Mouse (Mus musculus): Measurements from ENCODE around the gene Srsf10.

Gene Srsf10

DNA sequence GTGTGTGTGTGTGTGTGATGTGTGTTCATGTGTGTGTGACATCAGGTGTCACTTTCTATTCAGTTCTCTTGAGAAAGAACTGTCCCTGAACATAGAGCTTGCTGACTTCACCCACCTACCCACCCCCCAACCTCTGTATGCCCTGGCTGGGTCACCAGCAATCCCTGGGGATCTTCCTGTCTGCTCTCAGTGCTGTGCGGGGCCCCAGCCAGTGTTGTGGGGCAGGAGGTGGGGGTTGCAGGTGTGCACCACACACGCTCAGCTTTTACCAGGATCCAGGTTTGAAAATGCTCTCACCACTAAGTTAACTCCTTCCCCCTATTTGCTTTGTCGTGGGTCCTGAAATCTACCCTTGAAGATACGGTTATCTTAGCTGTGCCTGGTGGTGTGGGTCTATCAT, 30.6 kb downstream of the Srsf10 start:
- DNase-seq: no peak

DNA sequence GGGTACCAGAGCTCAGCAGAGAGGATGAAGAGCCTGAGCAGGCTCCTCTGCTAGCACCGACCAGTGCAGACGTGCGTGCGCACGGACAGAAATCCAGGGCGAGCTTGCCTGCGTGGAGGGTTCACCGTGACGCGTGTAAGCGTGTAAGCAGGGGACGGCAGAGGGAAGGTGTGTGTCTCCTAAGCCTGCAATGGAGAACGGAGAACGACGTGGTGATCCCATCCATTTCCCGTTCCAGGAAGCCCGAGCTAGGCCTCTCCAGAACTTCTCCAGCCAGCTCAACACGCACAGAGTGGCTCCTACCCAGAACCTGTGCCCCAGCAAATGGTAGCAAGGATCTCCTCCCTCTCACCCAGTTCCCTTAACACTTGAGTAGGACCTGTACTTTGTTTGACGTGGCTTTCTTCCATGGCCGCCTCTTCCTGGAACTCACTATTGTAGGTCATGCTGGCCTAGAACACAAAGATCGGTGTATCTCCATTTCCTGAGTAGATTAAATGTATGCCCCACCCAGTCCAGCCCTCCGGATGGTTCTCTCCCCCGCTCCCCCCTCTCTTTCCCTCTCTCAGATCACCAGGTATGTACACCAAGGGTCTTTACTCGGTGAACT, 33.0 kb downstream of the Srsf10 start:
- no peak for DNase-seq

DNA sequence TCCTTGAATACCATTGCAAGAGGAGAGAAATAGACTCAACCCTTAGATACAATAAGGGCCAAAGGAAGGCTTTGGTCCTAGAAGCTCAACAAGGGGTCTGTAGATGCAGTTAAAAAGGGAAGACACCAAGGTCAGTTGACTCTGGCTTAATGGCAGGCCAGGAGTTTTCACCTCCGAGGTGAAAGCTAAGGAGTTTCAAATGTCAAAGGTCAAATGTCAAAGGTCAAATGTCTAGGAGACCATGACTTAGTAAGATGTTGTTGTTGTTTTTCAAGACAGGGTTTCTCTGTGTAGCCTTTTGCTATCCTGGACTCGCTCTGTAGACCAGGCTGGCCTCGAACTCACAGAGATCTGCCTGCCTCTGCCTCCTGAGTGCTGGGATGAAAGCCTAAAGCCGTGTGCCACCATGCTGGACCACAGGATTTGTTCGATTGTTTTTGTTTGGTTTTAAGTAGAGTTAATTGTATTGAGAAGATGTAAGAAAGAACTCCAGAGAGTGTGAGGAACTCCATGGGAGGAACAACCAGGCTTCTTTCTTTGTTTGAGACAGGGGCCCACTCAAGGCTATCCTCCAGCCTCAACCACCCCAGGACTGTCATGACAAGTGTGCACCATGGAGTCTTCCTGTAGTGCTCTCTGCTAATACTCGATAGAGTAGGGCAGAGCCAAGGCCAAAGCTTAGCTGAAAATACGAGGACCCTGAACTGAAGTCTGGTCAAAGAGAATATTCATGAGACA, 33.8 kb downstream of the Srsf10 start:
- DNase-seq: no peak

DNA sequence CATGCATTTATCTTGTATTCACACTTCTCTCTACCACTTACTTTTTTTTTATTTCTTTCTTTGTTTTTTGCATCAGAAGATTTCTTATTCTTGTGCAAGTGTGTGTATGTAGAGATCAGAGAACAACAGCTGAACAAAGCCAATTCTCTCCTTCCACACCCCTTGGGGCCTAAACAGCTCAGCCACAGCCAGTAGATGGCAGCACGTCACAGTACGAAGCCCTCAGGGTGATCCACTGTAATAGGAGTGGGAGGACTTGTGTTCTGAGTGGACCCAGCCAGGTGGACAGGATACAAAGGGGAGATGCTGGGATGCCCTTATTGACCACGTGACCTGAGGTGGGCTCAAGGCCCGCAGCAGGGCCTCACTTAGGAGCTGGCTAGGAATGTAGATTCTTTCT, 34.3 kb downstream of the Srsf10 start:
- peak; percentile 84 for DNase-seq

DNA sequence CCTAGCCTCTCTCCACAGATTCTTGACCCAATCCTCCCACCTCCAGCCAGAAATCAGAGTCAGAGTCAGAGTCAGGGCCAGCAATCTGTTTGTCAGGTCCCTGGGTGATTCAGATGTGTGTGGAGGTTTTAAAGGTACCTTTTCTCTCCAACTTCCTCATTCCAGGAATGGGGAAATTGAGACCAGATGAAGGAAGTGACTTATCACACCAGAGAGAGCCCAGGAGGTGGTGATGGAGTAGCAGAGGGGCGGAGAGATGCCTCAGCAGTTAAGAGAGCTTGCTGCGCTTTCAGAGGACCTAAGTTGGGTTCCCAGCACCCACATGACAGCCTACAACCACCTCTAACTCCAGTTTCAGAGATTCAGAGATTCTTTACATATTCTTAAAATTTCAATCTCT, 36.0 kb downstream of the Srsf10 start:
- no peak for DNase-seq

DNA sequence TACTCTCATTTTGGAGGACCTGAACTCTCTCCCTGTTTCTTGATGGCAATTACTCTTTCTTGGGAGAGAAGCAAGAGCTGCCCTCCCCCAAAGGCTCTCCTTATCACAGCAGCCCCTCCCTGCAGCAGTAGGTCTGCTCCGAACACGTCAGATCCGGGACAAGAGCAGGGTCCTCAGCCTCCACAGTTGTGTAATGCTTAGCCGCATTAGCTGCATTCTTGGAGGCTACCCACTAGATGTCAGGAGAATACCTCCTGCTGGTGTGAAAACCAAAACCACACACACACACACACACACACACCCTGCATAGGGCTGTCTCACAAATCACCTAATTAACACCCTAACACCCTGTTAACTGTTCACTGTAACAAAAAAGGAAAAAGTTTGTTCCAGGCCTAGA, 37.3 kb downstream of the Srsf10 start:
- no peak for DNase-seq

DNA sequence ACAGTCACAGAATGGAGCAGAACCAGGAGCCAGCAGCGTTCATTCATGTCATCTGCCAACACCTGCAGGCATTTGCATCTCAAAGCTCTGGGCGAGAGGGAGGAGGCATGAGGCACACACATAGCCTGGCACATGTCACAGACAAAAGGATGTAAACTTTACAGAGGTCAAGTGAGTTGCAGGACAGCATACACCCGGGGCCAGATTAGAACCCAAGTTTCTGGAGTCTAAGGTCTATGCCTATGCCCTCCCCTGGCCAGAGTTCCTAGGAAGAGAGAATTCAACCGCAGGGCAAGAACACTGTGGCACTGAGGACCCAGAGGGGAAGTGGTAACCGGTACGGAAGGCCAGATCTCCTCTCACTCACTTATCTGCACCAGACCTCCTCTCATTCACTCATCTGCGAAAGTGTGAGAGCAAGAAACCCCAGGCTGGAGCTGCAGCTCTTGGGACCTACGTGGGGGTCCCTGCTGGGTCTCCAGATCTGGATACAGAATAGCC, 39.6 kb downstream of the Srsf10 start, which contains the start of gene Cnr2:
Gene Cnr2, plus strand, starts transcription at position 324 of the 501 bp plus-strand sequence.
- DNase-seq: no peak

DNA sequence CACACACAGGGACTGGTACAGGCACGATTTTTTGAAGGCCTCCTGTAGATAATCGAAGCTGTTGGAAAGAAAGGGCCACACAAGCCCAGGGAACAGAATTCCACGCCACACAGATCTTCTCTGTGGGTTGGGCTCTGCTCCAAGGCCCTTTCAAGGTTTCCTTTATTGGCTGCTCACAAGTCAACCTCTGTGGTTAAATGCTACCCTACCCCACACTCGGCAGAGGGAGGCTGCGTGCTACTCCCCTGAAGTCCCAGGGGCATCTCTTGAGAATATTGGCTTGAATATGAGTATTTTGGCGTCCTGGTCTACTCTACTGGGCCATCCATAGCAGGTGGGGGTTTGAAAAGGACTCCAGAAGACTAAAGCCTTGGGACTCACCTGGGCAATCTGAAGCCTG, 40.6 kb downstream of the Srsf10 start:
- DNase-seq: no peak

DNA sequence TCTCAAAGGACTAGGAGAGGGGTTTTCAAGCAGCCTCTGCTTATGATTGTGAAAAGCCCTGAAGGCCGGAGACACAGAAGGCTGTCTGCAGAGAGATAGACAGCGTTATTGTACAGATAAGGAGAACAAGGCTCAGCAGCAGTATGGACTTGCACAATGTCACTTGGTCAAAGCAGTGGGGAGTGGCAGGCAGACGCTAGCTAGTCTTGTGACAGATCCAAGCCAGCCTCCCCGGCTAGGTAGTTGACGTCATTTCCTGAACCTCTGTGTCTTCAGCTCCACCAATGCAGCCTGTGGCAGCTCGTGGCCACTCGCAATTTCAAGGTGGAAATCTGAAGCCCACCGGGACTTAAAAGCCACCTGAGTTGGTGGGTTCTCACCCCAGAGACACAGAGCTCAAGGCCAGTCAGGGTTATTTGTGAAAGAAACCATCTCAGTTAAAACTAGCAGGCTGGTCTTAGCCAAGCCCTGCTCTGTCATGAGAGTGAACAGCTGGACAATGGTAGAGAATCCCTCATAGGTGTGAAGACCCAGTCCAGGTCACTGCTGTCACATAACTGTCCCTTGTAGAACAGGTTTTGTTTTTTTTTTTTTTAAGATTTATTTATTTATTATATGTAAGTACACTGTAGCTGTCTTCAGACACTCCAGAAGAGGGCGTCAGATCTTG, 43.0 kb downstream of the Srsf10 start:
- DNase-seq: no peak

DNA sequence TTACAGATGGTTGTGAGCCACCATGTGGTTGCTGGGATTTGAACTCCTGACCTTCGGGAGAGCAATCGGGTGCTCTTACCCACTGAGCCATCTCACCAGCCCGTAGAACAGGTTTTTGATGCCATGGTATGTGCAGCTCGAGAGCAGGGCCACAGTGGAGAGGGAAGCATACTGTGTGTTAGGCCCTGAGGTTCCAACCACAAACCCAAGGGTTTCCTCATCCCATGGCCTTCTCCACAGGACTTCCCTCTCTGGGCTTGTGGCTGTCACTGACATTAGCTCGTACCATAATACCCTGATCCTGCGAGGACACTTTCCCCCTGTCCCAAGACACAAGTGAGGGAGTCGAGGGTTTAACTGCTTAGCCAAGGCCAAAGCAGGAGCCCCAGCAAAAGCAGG, 43.5 kb downstream of the Srsf10 start:
- no peak for DNase-seq

DNA sequence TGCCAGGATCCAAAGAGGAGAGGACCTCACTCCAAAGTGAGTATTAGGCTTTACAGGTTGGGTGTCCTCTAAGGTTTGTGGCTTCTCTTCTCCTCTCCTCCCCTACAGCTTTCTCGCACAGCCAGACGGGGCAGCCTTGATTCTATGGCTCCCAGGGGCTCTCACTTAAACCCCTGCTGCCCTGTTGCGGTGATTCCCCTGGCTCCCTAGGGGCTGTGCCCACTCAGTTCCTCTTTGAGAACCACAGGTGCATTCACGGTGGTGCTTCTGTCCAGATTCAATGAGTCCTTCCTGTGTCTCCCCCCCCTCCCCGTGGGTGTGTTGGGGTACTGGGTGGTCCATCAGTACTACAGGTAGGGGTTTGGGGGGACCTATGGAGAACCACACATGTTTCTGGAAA, 44.5 kb downstream of the Srsf10 start:
- DNase-seq: no peak

DNA sequence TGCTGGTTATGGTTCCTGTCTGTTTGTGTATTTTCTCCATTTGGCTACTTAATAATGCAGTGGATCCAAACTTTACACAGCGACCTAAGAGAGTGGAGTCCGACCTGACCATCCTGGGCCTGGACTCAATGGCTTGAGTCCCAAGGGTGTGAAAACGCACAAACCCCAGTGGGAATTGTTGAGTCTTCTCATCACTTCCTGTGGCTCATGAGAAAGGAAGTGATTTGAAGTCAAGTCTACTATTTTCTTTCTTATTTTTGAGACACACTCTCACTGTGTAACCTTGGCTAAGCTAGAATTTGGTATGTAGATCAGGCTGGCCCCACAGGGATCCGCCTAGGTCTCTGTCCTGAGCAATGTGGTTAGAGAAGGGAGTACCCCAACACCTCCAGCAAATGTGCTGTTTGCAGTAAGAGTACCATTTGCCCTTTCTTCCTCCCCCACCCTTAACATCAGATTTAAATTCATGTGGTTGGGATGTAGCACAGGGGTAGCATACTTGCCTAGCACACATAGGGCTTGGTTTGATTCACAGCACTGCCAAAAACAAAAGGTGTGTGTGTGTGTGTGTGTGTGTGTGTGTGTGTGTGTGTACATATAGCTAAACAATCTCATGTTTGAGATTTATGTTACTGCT, 47.2 kb downstream of the Srsf10 start:
- DNase-seq: no peak

DNA sequence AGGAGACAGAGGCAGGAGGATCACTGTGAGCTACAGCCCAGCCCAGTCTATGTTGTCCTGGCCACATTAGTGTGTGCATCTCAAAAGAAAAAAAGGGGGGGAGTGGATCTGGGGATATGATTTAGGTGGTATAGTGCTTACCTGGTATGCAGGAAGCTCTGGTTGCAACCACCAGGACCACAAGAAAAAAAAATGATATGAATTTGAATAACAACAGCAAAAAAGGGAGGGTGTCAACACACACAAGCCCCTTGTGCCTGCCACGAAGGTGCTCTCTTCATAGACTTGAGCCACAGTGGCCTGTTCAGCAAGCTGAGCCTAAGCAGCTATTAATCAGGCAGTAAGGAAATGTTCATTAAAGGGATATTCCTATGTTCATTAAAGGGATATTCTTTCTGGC, 49.3 kb downstream of the Srsf10 start:
- DNase-seq: no peak

DNA sequence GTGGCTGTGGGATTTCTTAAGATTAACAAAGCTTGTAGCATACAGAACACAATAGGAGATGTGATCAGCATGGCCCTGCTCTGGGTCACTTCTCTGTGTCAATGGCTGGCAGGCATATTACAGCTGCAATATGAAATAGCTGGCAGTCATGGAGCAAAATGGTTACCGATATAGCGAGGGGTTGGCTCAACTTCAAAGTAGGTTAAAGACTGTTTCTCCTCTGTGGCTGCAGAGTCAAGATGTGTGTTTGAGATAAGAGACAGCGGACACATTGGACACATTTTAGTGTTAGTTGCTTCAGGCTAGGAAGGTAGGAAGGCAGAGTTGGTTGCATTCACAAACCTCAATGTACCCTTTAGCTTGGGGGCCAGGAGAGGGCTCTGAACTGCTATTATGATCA, 51.1 kb downstream of the Srsf10 start:
- no peak for DNase-seq

DNA sequence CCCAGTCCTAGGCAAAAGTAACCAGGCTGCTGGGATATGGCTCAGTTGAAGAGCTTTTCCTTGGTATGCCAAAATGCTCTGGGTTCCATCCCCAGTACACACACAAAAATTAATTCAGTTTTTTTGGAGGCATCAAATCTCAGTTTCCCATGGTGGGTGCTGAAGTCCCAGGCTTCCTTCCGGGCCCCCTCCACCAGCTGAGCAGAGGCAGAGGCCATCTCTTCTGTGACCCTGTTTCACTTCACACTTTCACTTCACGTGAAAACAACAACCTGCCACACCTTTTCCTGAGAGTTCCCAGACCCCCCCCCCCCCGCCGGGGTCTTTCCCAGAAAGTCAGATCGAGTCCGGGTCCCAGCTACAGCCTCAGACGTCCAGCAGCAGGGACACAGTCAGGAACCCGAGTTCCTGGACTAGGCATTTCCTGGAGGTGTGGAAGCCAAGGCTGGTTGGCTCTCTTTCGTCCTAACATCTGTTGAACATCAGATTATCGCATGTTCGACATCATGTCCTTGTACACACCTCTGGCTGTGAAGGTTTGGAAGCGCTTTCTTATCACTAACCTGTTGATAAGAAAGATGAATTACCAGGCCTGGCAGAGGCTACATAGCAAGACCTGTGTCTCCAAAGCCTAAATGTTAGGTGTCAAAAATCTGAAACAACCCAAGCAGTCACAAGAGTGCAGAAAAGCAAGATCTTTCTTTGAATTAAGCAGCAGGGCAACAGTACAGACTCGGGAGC, 53.9 kb downstream of the Srsf10 start:
- DNase-seq: no peak

DNA sequence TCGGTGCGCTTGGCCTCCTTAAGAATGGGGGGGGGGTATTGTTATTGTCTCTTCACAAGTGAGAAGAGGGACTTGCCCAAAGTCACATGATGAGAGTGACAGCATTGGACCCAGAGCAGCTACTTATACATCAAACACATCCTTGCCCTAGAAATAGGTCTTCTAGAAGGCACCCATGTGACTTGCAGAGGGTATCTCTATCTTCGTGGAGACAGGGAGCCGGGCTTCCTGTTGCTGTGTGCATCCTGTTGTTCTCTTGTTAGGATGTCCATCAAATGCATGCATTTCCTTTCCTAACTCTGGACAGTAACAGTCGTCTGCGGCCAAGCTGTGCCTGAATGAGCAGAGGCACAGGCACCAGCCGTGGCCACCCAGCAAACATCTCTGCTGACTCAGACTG, 56.0 kb downstream of the Srsf10 start:
- peak; percentile 57 for DNase-seq

DNA sequence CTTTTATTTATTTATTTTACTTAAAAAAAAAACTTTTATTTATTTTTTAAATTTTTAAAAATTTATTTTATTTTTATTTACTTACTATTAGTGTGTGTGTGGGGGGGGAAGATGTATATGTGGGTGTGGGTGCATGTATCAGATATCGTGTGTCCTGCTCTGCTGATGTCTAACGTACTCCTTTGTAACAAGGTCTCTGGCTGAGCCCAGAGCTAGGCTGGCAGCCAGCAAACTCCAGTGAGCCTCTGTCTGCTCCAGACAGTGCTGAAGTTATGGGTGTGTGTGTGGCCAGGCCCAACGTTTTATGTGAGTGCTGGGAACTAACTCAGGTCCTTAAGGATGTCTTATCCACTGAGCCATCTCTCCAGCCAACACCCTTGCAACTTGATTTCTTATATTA, 56.6 kb downstream of the Srsf10 start:
- no peak for DNase-seq

DNA sequence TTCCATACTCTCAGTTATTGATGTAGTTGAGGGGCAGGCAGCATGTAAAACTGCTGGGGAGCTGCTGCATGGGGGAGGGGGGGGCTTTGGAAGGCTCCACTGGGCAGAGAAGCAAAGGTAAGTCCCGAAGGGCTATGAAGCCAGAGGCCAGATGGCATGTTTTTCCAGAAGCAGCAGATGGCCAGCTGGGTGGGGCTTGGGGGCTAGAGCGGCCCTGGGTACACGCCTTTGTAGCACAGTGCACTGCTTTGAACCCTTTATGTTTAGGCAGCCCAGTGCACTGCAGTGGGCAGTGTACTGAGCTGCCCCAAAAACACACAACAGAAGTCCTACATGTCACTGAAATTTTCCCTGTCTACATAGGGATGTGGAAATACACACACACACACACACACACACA, 57.3 kb downstream of the Srsf10 start:
- no peak for DNase-seq

DNA sequence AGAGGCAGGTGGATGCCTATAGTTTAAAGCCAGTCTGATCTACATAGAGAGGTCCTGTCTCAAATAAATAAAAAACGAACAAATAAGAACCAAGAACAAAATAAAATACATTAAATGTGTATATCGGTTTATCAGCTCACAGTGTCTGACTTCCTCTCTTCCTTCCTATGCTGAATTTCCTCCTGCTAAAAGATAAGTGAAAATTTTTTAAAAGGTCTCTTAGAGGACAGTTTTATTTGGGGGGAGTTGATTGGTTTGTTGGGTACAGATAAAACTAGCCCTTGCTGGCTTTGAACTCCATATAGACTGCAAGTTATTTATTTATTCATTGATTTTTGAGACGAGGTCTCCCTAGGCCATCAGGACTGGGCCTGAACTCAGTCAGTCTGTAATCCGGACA, 57.9 kb downstream of the Srsf10 start:
- DNase-seq: no peak

DNA sequence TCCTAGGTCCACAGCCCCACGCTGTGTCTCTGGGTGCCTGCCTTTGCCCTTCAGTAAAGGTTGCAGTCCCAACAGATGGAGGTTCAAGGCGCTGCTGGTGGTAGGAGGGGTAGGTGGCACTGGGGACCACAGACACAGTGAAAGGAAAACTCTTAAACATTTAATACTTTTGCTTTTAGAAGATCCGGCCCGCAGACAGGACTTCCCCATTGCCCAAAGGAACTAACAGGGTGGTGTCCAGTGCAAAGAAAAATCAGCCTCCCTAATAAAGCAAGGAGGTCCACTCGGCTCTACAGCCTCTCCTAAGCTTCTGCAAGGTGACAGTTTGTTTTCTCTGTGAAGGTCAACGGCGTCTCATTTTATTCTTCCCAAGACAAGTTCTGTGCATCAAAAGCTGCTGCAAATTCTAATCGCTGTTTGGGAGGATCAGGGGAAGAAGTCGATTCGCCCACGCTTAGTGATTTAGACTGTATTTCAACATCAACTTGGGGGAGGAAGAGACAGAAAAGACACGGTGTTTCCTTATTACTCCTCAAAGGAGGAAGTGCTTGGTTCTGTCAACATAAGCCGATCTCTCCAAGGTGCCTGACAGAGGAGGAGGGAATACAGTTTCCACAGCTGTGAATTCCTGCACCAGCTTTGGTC, 63.2 kb downstream of the Srsf10 start:
- DNase-seq: no peak

DNA sequence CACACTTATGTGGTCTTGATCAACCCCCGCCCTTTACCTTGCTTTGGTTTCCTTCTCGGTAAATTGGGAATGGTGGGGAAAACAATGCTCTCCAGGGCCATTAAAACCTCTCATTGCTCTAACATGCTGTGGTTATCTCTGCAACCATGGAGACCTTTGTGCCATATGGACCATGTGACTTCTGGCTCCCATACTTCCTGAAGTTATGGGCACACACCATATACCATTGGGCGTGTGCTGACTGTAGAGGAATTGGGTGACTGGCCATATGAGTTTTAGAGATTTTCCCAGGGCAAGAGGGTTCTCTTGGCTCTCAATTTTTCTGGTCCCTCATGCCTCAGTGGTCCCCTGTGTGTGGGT, 63.7 kb downstream of the Srsf10 start:
- DNase-seq: no peak

All from kidney, adult 9 months (tissue).